Mouse (Mus musculus) neutrophil, adult 5-6 weeks (primary cell): Measurements from ENCODE around the gene Rflna. TPM values are rescaled to one million over a fixed set of nuclear protein-coding genes. Genes with fewer than 3 reads are reported as not detected.

ENCODE experiments used
- ATAC-seq: fragments of 151-379, 151-347 bp; 2 replicates; pipeline ENCODE4 v1.8.0; 2017; ENCODE audit warnings: mild to moderate bottlenecking, moderate TSS enrichment; ENCODE audit not compliant: insufficient number of reproducible peaks, poor library complexity, low FRiP score, severe bottlenecking; ENCODE audit errors: extremely low read depth
- total RNA-seq: library from RNA; stranded (forward); fragments of 200-1000 nt; gene quantifications from 2 replicates; pipeline ENCODE4 v1.2.3, GENCODE M21; 2017

Rflna gene
- total RNA-seq, 1 experiment from 2014 or later: not detected

GRCm38 (mm10) chr5:125043448-125043847 lies 40.4 kb downstream of the Rflna start:
- no peak for ATAC-seq

GRCm38 (mm10) chr5:125045202-125045601 lies 42.2 kb downstream of the Rflna start:
- no peak for ATAC-seq

- no peak for ATAC-seq
These were observed 43.4 kb downstream of the Rflna start for GRCm38 (mm10) chr5:125046436-125046835.

- no peak for ATAC-seq
These were observed 46.5 kb downstream of the Rflna start for GRCm38 (mm10) chr5:125049481-125049880.

- ATAC-seq: no peak
These were observed 49.2 kb downstream of the Rflna start for GRCm38 (mm10) chr5:125052237-125052602.

- ATAC-seq: peak; percentile 56
These were observed 49.8 kb downstream of the Rflna start for GRCm38 (mm10) chr5:125052603-125053488.

GRCm38 (mm10) chr5:125053661-125054060 lies 50.6 kb downstream of the Rflna start:
- ATAC-seq: no peak

GRCm38 (mm10) chr5:125055901-125056300 lies 52.9 kb downstream of the Rflna start:
- no peak for ATAC-seq

GRCm38 (mm10) chr5:125056331-125056695 lies 53.3 kb downstream of the Rflna start:
- no peak for ATAC-seq

- no peak for ATAC-seq
These were observed 53.9 kb downstream of the Rflna start for GRCm38 (mm10) chr5:125056696-125057554.

GRCm38 (mm10) chr5:125057555-125058266 lies 54.7 kb downstream of the Rflna start:
- ATAC-seq: peak; percentile 20; the same call in 1 of the 2 replicates

- ATAC-seq: no peak
These were observed 55.2 kb downstream of the Rflna start for GRCm38 (mm10) chr5:125058267-125058668.

Other genes starting within 250 kb of the Rflna start
- 2.4 and 3.6 TPM in 2 replicates for gene Ccdc92, start 140.8 kb upstream of the Rflna start, total RNA-seq
- gene Zfp664, start 140.5 kb upstream of the Rflna start, total RNA-seq: 15.0 and 25.4 TPM in 2 replicates
- gene Ncor2, start 176.0 kb downstream of the Rflna start, total RNA-seq: 16.9 and 23.6 TPM in 2 replicates